Mouse (Mus musculus): ENCODE measurements around the gene Lrrc57. TPM values are rescaled to one million over a fixed set of nuclear protein-coding genes. Genes with fewer than 3 reads are reported as not detected.

The Lrrc57 gene
- polyA plus RNA-seq, 1 experiment from 2014 or later, result 9.6 TPM

- peaks cover 4% of the 10 kb centered on the region; the same call in 1 of the 2 replicates for H3K36me3 ChIP-seq (replicated peaks; ENCODE audit: insufficient read depth, low read length)
- ATAC-seq (no peak), DNase-seq (no peak)
- 12% methylated on average over 9 of the region's 9 CpGs for WGBS (ENCODE audit: insufficient replicate concordance)
- H3K4me3 ChIP-seq (ENCODE audit: low read depth, low read length), result peak overlapping the region; percentile 99
- peak overlapping the region; percentile 93 for H3K27ac ChIP-seq (ENCODE audit: low read depth)
- TF ChIP-seq EP300 (IDR thresholded peaks at IDR 0.05; ENCODE audit: low read depth) (no peak), CTCF (IDR thresholded peaks at IDR 0.05; ENCODE audit: low read depth) (no peak)
- H3K9me3 ChIP-seq (ENCODE audit: low read length), result no peaks in the 10 kb centered on the region
- H3K9ac ChIP-seq (replicated peaks), result peak overlapping the region; percentile 97
- H3K4me1 ChIP-seq (ENCODE audit: insufficient read depth), result peaks cover 28% of the 10 kb centered on the region
- H3K4me2 ChIP-seq (ENCODE audit: low read depth, low read length), result peak overlapping the region; percentile 91
- no peaks in the 10 kb centered on the region for H3K27me3 ChIP-seq (ENCODE audit: insufficient read depth, low read length)
Observed at GRCm38 (mm10) chr2:120562859-120563234, 46.5 kb downstream of the Lrrc57 start.

DNA sequence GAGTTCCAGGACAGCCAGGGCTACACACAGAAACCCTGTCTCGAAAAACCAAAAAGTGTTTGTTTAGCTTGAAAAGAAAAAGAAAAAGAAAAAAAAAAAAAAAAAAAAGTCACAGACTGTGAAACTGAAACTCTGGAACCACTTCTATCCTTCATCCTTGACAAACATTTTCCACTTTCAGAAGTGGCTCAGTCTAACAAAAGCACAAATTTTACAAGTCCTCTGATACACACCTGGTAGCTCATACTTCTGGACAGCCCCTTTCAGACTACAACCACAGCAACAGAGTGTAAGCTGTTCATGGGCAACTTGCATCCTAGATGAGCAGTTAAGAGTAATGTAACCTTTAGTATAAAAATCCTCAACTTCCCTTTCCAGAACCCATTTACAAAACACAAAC lies 47.8 kb downstream of the Lrrc57 start:
- Histone ChIP-seq H3K36me3 (replicated peaks; ENCODE audit: insufficient read depth, low read length) (peaks cover 4% of the 10 kb centered on the region; the same call in 1 of the 2 replicates), H3K4me2 (ENCODE audit: low read depth, low read length) (no peak overlapping the region), H3K9ac (replicated peaks) (no peak overlapping the region), H3K27me3 (ENCODE audit: insufficient read depth, low read length) (no peaks in the 10 kb centered on the region), H3K9me3 (ENCODE audit: low read length) (no peaks in the 10 kb centered on the region), H3K4me3 (ENCODE audit: low read depth, low read length) (no peak overlapping the region), H3K27ac (ENCODE audit: low read depth) (no peak overlapping the region), H3K4me1 (ENCODE audit: insufficient read depth) (peaks cover 24% of the 10 kb centered on the region)
- 79% methylated on average over 1 of the region's 1 CpGs for WGBS (ENCODE audit: insufficient replicate concordance)
- DNase-seq (no peak), ATAC-seq (no peak)
- TF ChIP-seq CTCF (IDR thresholded peaks at IDR 0.05; ENCODE audit: low read depth), result no peak
- no peak for TF ChIP-seq EP300 (IDR thresholded peaks at IDR 0.05; ENCODE audit: low read depth)

DNA sequence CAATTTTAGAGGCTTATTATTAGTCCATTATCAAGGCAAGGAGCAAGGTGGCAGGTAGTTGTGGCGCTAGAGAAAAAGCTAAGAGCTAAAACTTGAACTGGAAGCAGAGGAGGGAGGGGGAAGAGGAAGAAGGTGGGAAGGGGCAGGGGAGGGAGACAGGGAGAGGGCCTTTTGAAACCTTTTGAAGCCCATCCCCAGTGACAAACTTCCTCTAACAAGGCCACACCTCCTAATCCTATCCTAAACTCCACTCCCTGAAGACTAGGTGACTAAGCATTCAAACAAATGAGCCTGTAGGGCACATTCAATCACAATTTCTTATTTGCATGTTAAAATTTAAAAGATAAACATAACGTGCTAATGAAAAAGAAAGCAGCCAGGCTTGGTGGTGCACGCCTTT lies 50.5 kb downstream of the Lrrc57 start:
- 57% methylated on average over 3 of the region's 3 CpGs for WGBS (ENCODE audit: insufficient replicate concordance)
- peaks cover 19% of the 10 kb centered on the region for H3K4me1 ChIP-seq (ENCODE audit: insufficient read depth)

DNA sequence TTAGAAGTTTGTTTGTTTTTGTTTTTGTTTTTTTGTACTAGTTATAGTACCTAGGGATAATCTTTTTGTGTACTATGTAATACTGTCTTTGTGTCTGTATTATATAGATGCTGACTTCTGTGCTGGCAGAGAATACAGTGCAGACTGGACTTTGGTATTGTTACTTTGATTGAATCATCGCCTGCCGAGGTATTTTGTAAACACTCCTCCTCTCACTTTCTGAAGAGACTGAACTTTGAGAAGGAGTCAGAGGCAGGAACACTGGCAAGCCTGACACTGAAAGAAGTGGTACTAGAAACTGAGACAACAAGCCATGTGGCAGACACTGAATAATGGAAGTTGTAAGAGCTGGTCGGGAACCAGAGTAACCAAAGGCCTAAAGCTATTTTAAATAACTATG lies 52.5 kb downstream of the Lrrc57 start:
- Histone ChIP-seq H3K4me3 (ENCODE audit: low read depth, low read length) (no peak overlapping the region), H3K27ac (ENCODE audit: low read depth) (peak overlapping the region; percentile 41), H3K9ac (replicated peaks) (no peak overlapping the region), H3K36me3 (replicated peaks; ENCODE audit: insufficient read depth, low read length) (peaks cover 17% of the 10 kb centered on the region), H3K4me1 (ENCODE audit: insufficient read depth) (peaks cover 12% of the 10 kb centered on the region; the same call in 1 of the 2 replicates), H3K9me3 (ENCODE audit: low read length) (no peaks in the 10 kb centered on the region), H3K4me2 (ENCODE audit: low read depth, low read length) (peak overlapping the region; percentile 19; the same call in 1 of the 2 replicates), H3K27me3 (ENCODE audit: insufficient read depth, low read length) (no peaks in the 10 kb centered on the region)
- 60% methylated on average over 3 of the region's 3 CpGs for WGBS (ENCODE audit: insufficient replicate concordance)
- peak; percentile 64 for ATAC-seq
- no peak for DNase-seq
- TF ChIP-seq EP300 (IDR thresholded peaks at IDR 0.05; ENCODE audit: low read depth) (peak; percentile 22; the same call in 1 of the 2 replicates), CTCF (IDR thresholded peaks at IDR 0.05; ENCODE audit: low read depth) (no peak)

More for the DNA sequence above, 50.5 kb downstream of the Lrrc57 start:
- TF ChIP-seq EP300 (IDR thresholded peaks at IDR 0.05; ENCODE audit: low read depth), result no peak
- no peak for TF ChIP-seq CTCF (IDR thresholded peaks at IDR 0.05; ENCODE audit: low read depth)
- H3K9ac ChIP-seq (replicated peaks), result no peak overlapping the region
- DNase-seq (no peak), ATAC-seq (no peak)
- peaks cover 14% of the 10 kb centered on the region for H3K36me3 ChIP-seq (replicated peaks; ENCODE audit: insufficient read depth, low read length)
- H3K4me3 ChIP-seq (ENCODE audit: low read depth, low read length), result no peak overlapping the region
- H3K9me3 ChIP-seq (ENCODE audit: low read length), result no peaks in the 10 kb centered on the region
- 0 out of 2 replicates have a peak overlapping the region, but pooled peaks have one; percentile 22 for H3K27ac ChIP-seq (ENCODE audit: low read depth)
- no peaks in the 10 kb centered on the region for H3K27me3 ChIP-seq (ENCODE audit: insufficient read depth, low read length)
- no peak overlapping the region for H3K4me2 ChIP-seq (ENCODE audit: low read depth, low read length)

Other genes starting within 250 kb of the Lrrc57 start
- 6.8 and 8.2 TPM in 2 replicates for gene Ganc, start 205.6 kb downstream of the Lrrc57 start, polyA plus RNA-seq (2015; fragmentation: Nextera tagmentation; extraction: Ambion mirVana)
- gene Tmem87a, start 205.4 kb downstream of the Lrrc57 start, polyA plus RNA-seq (2015; fragmentation: Nextera tagmentation; extraction: Ambion mirVana), result 2.9 and 3.2 TPM in 2 replicates
- gene Capn3, start 153.5 kb downstream of the Lrrc57 start, polyA plus RNA-seq (2015; fragmentation: Nextera tagmentation; extraction: Ambion mirVana), result 4.7 and 4.9 TPM in 2 replicates
- gene Zfp106, start 45.7 kb downstream of the Lrrc57 start, polyA plus RNA-seq (2015; fragmentation: Nextera tagmentation; extraction: Ambion mirVana), result 14.9 and 18.8 TPM in 2 replicates
- gene Snap23, start 41.8 kb downstream of the Lrrc57 start, polyA plus RNA-seq (2015; fragmentation: Nextera tagmentation; extraction: Ambion mirVana), result 17.2 TPM in 2 replicates
- gene Haus2, start 137 bp downstream of the Lrrc57 start, polyA plus RNA-seq (2015; fragmentation: Nextera tagmentation; extraction: Ambion mirVana), result 7.9 and 9.0 TPM in 2 replicates
- gene Stard9, start 19.6 kb upstream of the Lrrc57 start, polyA plus RNA-seq (2015; fragmentation: Nextera tagmentation; extraction: Ambion mirVana), result 1.2 and 1.3 TPM in 2 replicates
- gene Cdan1, start 240.6 kb upstream of the Lrrc57 start, polyA plus RNA-seq (2015; fragmentation: Nextera tagmentation; extraction: Ambion mirVana), result 2.0 and 2.3 TPM in 2 replicates
- gene Ttbk2, start 241.1 kb upstream of the Lrrc57 start, polyA plus RNA-seq (2015; fragmentation: Nextera tagmentation; extraction: Ambion mirVana), result 0.57 and 0.67 TPM in 2 replicates